Mouse (Mus musculus): ENCODE results near the gene Arpc2.

Gene Arpc2

DNA sequence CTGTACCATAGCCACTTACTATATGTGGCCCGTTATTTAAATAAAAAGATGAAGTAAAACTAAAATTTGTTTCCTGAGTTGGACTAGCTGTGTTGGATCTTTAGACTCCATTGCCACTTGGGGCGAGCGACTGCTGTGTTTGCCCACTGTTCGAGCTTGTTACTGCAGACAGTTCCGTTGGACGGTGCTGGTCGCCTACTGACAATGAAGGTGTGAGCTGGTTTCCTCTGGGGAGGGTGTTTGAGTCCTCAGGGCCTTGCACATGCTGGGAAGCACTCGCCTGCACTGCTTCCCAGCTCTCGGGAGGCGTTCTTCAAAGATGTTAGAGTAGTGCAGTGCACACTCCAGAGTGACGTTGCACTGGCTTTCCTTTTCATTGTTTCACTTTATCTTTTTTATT is 3.7 kb downstream of the Arpc2 start:
- peak in 1 of 2 experiments; percentile 42 for DNase-seq

DNA sequence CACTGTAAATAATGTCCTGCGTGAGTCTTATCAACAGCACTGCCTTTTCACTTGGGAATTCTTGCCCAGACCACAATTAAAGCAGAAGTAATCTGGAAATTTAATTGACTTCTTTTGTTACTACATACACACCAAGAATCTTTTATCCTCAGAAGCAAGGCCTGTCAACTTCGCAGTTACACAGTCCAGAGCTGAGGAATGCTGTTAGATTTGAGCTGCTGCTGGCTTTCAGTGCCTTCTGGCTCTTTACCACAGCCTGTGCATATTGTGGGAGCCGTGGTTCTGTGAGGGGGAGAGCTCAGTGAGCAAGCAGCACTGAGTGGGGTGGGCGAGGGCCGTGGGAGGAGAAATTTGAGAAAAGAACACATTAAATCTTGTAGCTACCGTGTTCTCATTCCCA is 4.4 kb downstream of the Arpc2 start:
- DNase-seq, result no peak

DNA sequence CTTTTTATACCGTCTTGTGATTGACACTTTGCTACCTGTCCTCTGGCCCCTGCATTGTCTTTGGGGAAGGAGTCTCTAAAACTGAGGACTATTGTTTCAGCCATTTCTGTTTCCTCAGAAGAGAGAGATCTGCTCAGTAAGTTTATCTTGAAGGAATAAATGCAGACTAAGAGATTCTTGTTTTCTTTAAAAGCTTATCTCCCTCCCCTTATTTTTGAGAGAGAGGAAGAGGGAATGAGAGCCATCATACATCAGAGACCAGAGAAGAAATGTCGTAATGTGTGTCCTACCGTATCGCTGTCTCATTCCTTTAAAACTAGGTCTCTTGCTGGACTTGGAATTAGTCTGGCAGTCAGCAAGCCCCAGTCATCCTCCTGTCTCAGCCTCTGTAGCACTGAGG is 4.9 kb downstream of the Arpc2 start:
- no peak for DNase-seq

GRCm38 (mm10) chr1:74245525-74245924 is 9.6 kb downstream of the Arpc2 start:
- no peak for DNase-seq

GRCm38 (mm10) chr1:74248799-74249198 is 12.9 kb downstream of the Arpc2 start:
- DNase-seq, result peak; percentile 49 to 71

DNA sequence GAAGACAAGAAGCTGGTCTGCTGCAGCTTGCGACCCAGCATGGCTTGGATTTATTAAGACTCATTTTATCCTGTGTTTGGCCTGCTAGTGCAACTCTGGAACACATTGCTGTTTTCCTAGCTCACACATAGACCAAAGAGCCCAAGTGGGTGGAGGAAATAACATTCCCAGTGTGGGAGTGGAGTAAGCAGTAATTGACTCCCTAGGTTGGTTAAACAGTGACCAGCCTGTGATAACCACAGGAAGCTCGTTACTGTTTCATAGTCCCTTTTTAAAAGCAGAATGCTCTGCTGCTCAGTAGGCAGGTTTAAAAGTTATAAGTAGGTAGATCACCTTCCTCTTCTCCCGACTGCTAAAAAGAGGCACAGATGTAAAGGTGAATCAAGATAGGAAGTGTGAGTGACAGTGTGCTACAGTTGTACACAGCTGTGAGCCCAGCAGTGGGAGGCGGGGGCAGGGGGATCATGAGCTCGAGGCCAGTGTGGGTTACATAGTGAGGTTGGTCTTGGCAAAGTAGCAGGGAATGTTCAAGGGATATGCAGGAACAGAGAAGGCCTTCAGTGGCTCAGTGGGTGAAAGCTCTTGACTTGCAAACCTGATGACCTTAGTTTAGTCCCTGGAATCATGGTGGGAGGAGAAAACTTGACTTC is 13.6 kb downstream of the Arpc2 start:
- peak; percentile 54 to 88 for DNase-seq

DNA sequence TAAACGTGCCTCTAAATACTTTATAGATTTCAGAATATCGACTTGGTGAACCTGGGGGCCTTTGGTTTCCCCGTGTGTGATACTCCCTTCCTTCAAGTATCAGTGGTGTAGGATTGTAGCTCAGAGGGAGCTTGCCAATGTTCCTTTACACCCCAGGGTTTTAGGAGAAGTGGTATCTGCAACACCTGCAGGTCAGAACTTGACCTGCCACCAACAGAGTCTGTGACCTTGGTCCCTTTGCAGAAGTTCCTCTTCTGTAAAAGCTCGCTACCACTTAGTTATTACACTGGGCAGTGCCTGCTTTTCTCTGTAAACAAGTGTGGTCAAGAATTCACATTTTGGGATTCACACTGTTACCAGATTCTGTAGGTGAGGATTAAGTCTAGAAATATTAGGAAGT is 14.2 kb downstream of the Arpc2 start:
- DNase-seq, result no peak

DNA sequence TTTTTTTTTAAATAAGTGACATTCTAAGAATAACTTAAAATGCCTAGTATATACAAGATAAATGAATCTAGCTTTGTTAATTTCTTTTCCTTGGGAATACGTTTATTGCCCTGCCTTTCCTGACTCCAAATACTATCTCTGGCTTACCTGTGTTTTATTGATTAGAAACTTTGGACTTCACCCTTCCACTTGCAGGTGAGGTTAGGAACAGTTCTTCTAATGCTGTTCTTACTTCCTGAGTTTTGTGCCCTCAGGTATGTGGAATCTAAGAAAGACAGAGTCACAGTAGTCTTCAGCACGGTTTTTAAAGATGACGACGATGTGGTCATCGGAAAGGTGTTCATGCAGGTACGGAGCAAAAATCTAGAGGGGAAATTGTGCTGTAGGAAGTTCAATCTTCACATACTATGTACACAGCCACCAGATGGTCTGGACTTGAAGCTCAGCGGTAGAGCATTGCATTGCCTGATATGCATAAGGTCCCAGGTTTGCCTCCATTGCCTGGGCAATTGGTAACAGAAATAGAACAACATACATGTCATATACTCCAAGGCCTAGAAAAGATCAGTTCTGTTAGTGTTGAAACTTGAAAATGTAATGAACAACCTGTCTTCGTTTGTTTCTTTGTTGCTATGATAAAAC is 19.9 kb downstream of the Arpc2 start:
- no peak for DNase-seq

DNA sequence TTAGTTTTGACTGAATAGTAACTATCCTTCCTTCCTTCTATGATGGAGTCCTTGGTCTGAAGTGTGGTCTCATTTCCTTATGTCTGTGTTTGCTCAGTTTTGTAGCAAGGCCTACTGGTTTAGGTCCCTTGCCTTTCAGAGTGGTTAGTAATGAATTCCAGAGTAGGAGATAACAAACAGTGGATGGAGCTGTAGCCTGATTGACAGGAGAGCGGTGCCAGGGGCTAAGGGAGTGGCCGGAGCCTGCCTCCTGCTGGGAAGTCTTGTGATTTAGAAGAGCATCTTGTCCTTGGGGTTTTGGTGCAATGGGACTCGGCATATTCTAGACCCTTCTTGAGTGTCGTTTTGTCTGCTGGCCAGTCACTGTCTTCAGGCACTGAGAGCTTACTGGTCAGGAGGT is 20.9 kb downstream of the Arpc2 start:
- DNase-seq, result no peak

GRCm38 (mm10) chr1:74262510-74262909 is 26.6 kb downstream of the Arpc2 start:
- no peak for DNase-seq

- no peak for DNase-seq
Measured at GRCm38 (mm10) chr1:74268750-74269149, 32.9 kb downstream of the Arpc2 start.

DNA sequence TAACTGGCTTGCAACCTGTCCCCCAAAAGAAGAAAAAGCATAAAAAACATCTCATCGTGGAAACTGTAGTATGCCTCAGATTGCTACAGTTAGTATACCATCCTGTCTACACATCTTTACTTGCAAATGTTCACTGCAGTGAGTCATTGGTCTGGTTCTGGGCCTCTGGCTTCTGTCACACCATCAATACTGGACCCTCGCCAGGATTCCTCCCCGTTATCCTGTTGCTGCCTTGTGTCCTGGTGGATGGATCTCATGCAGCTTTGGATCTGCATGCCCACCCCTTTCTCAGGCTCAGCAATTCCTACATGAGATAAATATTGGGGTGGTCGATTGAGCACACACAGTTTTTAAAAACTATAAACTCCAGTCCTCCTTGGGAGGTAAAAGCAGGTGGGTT is 35.8 kb downstream of the Arpc2 start:
- DNase-seq, result no peak

- no peak for DNase-seq
Measured at GRCm38 (mm10) chr1:74275015-74275414, 39.1 kb downstream of the Arpc2 start.

- DNase-seq, result no peak
Measured at GRCm38 (mm10) chr1:74277041-74277440, 41.2 kb downstream of the Arpc2 start.

GRCm38 (mm10) chr1:74277883-74278537 is 42.1 kb downstream of the Arpc2 start:
- peak; percentile 82 to 85 for DNase-seq

- no peak for DNase-seq
Measured at GRCm38 (mm10) chr1:74278538-74278937, 42.7 kb downstream of the Arpc2 start, which contains the start of gene Gpbar1. Gpbar1 (plus strand) TSS chr1:74278550.

DNA sequence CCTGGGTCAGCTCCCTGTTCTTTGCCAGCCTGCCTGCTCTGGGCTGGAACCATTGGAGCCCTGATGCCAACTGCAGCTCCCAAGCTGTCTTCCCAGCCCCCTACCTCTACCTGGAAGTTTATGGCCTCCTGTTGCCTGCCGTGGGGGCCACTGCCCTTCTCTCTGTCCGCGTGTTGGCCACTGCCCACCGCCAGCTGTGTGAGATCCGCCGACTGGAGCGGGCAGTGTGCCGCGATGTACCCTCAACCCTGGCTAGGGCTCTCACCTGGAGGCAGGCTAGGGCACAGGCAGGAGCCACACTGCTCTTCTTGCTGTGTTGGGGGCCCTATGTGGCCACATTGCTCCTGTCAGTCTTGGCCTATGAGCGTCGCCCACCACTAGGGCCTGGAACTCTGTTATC is 43.1 kb downstream of the Arpc2 start:
- DNase-seq, result peak in 1 of 2 experiments; percentile 33

DNA sequence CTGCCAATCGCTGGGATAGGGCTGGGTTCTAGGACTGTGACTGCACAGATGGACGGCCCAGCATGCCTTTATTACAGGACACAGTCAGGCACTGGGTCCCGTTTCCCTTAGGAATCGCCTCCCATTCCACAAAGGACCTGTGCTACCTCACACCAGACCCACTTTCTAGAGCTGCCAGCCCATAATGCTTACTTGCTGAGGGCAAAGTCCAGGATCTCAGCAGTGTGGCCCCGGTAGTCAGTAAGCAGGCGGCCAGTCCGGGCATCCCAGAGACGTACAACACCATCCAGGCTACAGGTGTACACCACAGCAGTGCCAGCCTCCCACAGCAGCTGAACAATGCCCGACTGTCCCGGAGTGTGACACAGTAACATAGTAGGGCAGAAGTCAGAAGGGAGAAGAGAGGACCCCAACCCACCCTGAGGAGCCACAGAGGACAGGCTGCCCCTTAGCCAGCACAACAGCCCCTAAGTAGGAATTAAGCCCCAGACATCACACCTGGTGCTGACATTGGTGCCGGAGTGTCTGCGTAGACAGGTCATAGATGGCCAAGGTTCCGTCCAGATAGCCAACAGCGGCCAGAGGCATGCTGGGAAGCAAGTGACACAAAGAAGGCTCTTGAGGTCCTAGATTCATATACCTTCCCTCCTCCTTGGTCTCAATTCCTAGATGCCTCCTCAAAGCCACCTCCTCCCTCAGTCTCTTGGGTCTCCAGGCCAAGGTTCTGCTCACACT is 44.9 kb downstream of the Arpc2 start:
- peak; percentile 24 to 34 for DNase-seq

DNA sequence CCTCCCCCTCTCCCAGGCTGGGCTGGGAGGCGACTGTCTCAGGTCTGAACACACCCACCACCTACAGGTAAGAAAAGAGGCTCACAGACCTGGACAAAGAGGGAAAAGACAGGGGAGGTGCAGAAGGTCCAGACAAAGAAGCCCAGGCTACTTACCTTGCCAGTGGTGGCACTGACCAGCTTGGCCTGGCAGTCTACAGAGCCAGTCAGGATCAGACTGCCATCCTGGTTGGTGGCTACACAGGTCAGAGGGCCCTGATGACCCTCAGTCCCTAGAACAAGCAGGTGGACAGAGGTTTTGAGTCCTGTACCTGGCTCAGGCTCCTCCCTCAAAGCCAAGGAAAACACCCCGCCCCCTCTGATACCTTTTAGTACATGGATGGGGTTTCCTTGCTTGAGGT is 45.5 kb downstream of the Arpc2 start:
- no peak for DNase-seq

GRCm38 (mm10) chr1:74281886-74282285 is 46.0 kb downstream of the Arpc2 start:
- no peak for DNase-seq

DNA sequence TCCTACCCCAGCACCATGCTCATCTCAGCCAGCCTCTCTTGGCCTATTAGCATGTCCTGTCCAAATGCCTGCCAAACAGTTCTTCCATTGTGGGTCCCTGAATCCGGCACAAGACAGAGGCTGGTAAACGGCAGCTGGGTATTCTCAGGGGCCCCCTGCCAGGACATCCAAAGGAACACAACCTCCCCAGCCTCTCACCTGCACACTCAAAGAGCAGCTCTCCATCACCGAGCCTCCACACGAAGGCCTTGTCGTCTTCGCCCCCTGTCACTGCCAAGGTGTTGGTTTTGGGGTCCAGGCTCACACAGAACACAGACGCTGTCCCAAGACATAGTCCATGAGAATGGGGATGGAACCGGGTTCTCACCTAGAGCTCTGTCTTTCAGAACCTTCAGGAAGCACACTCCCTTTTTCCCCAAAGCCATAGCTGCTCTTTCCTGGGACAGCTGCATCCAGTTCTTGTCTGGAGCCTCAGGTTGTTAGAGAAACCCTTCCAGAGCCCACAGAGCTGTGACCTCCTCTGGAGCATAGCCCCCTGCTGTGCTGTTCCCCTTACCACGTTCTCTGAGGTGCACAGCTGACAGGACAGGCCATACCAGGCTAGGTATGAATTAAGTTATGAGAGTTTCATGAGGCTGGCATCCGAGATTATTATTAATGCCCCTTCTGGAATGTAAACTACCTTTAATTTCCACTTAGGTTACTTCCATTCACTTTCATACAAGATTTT is 47.2 kb downstream of the Arpc2 start:
- no peak for DNase-seq

GRCm38 (mm10) chr1:74283686-74284463 is 48.0 kb downstream of the Arpc2 start:
- peak; percentile 79 to 80 for DNase-seq

All from kidney, postnatal 36 days (tissue).